Mouse (Mus musculus): ENCODE measurements around the gene Tcl1b1. TPM values are rescaled to one million over a fixed set of nuclear protein-coding genes. Genes with fewer than 3 reads are reported as not detected.
"Not testable (repeated sequence)": the region's sequence is repeated elsewhere in the genome, so short reads cannot be mapped to it uniquely, and the experiment has no call there.

Tcl1b1 gene
- not detected in 2 replicates for polyA plus RNA-seq (2015; fragmentation: Nextera tagmentation; extraction: Ambion mirVana)

GRCm38 (mm10) chr12:105159390-105159789, at the start of gene Tcl1b1:
TSS of gene Tcl1b1 (plus strand) at chr12:105159690.
- Histone ChIP-seq H3K4me1 (replicated peaks; ENCODE audit: control insufficient read depth, insufficient read depth, low read length) (no peaks in the 10 kb centered on the region), H3K27ac (ENCODE audit: low read length) (no peak within 1 kb of the TSS), H3K4me3 (replicated peaks; ENCODE audit: low read length) (no peak within 1 kb of the TSS), H3K36me3 (ENCODE audit: control insufficient read depth, insufficient read depth) (no peaks in the 10 kb centered on the region), H3K4me2 (ENCODE audit: low read length) (no peak within 1 kb of the TSS), H3K9ac (replicated peaks; ENCODE audit: low read depth, low read length) (no peak within 1 kb of the TSS), H3K9me3 (ENCODE audit: control insufficient read depth, low read length) (no peaks in the 10 kb centered on the region), H3K27me3 (replicated peaks; ENCODE audit: control insufficient read depth, insufficient read depth, low read length) (no peaks in the 10 kb centered on the region)
- WGBS: 86% methylated on average over 4 of the region's 4 CpGs
- no peak for ATAC-seq

DNA sequence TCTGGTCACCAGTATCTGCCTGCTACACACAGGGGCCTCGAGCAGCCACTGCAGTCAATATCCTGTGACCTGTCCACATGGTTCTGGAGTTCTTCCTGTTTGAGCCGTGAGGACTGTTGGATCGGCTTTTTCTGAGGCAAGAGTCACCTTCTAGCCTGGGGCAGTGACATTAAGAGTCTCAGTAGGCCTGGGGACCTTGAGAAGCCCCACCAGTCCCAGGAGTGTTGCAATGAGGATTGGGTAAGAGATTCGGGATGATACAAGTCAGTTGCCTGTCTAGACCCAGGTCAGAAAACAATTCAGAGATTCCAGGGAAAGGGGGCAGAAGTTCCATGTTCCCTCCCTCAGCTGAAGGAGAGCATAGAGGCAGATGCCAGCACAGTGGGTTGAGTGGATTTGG, 49.7 kb upstream of the Tcl1b1 start:
- no peak for ATAC-seq
- Histone ChIP-seq H3K9ac (replicated peaks; ENCODE audit: low read depth, low read length) (no peak overlapping the region), H3K36me3 (ENCODE audit: control insufficient read depth, insufficient read depth) (no peaks in the 10 kb centered on the region), H3K27ac (ENCODE audit: low read length) (no peak overlapping the region), H3K4me3 (replicated peaks; ENCODE audit: low read length) (no peak overlapping the region), H3K4me2 (ENCODE audit: low read length) (no peak overlapping the region), H3K9me3 (ENCODE audit: control insufficient read depth, low read length) (no peaks in the 10 kb centered on the region), H3K27me3 (replicated peaks; ENCODE audit: control insufficient read depth, insufficient read depth, low read length) (no peaks in the 10 kb centered on the region), H3K4me1 (replicated peaks; ENCODE audit: control insufficient read depth, insufficient read depth, low read length) (peaks cover 8% of the 10 kb centered on the region)
- WGBS: 75% methylated on average over 4 of the region's 4 CpGs

DNA sequence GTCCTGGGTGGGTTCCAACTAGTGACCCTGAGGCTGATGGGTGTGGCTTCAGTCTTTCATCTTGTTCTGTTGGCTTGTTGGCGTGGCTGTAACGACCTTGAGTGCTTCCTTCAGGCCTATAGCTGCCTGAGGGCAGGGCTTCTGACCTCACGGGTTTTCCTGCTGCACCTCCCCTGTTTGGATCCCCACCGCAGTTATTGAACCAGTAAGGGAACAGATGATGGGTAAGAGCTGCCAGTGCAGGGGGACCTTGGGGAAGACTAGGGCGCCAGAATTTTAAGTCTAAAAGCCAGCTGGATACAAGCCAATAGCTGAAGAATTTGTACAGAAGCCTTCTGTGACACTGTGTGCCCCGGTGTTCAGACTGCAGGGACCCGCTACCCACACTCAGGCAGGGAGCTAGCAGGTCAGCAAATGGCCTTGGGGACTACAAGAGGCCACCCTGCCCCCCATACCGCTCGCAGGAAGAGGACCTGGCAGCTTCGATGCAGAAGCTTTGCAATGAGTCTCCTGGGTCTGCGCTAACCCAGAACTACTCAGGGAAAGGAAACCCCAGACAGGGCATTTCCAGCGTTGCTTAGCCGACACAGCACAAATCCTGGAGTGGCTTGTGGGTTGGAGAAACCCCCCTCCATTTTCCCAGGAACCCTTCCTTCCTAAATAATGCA, 47.0 kb upstream of the Tcl1b1 start:
- H3K4me3 ChIP-seq (replicated peaks; ENCODE audit: low read length): no peak overlapping the region
- peaks cover 8% of the 10 kb centered on the region for H3K4me1 ChIP-seq (replicated peaks; ENCODE audit: control insufficient read depth, insufficient read depth, low read length)
- no peaks in the 10 kb centered on the region for H3K36me3 ChIP-seq (ENCODE audit: control insufficient read depth, insufficient read depth)
- no peak overlapping the region for H3K27ac ChIP-seq (ENCODE audit: low read length)
- no peak for ATAC-seq
- no peak overlapping the region for H3K4me2 ChIP-seq (ENCODE audit: low read length)
- H3K27me3 ChIP-seq (replicated peaks; ENCODE audit: control insufficient read depth, insufficient read depth, low read length): no peaks in the 10 kb centered on the region
- WGBS: 51% methylated on average over 13 of the region's 13 CpGs
- no peak overlapping the region for H3K9ac ChIP-seq (replicated peaks; ENCODE audit: low read depth, low read length)
- H3K9me3 ChIP-seq (ENCODE audit: control insufficient read depth, low read length): no peaks in the 10 kb centered on the region

GRCm38 (mm10) chr12:105116648-105117047, 42.8 kb upstream of the Tcl1b1 start:
- no peak overlapping the region for H3K9ac ChIP-seq (replicated peaks; ENCODE audit: low read depth, low read length)
- no peak overlapping the region for H3K4me3 ChIP-seq (replicated peaks; ENCODE audit: low read length)
- no peaks in the 10 kb centered on the region for H3K27me3 ChIP-seq (replicated peaks; ENCODE audit: control insufficient read depth, insufficient read depth, low read length)
- H3K4me1 ChIP-seq (replicated peaks; ENCODE audit: control insufficient read depth, insufficient read depth, low read length): peaks cover 8% of the 10 kb centered on the region
- WGBS: 96% methylated on average over 1 of the region's 1 CpGs
- no peaks in the 10 kb centered on the region for H3K36me3 ChIP-seq (ENCODE audit: control insufficient read depth, insufficient read depth)
- H3K27ac ChIP-seq (ENCODE audit: low read length): no peak overlapping the region
- no peak for ATAC-seq
- no peaks in the 10 kb centered on the region for H3K9me3 ChIP-seq (ENCODE audit: control insufficient read depth, low read length)
- H3K4me2 ChIP-seq (ENCODE audit: low read length): no peak overlapping the region

GRCm38 (mm10) chr12:105125362-105125761, 34.1 kb upstream of the Tcl1b1 start:
- Histone ChIP-seq H3K4me2 (ENCODE audit: low read length) (no peak overlapping the region), H3K36me3 (ENCODE audit: control insufficient read depth, insufficient read depth) (no peaks in the 10 kb centered on the region), H3K9ac (replicated peaks; ENCODE audit: low read depth, low read length) (no peak overlapping the region), H3K4me1 (replicated peaks; ENCODE audit: control insufficient read depth, insufficient read depth, low read length) (no peaks in the 10 kb centered on the region), H3K27me3 (replicated peaks; ENCODE audit: control insufficient read depth, insufficient read depth, low read length) (no peaks in the 10 kb centered on the region), H3K4me3 (replicated peaks; ENCODE audit: low read length) (no peak overlapping the region), H3K27ac (ENCODE audit: low read length) (no peak overlapping the region), H3K9me3 (ENCODE audit: control insufficient read depth, low read length) (no peaks in the 10 kb centered on the region)
- no peak for ATAC-seq
- whole genome bisulfite sequencing: 82% methylated on average over 6 of the region's 6 CpGs

DNA sequence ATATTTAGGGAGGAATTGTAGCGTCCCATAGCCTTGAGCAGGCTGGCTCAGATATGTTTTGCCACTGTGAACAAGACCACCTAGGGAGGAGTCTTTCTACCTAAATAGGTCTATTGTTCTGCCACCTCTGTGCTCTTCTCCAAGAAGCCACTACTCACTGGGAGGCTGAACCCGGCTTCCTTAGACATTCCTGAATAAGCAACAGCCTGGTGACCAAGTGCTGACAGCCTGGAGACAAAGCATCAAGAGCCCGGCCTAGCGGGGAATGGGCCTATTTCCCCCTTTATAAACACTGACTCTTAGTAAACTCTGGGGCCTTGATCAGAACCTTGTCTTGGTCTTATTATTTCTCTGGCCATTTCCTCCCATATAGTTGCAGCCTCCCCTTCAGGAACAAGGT, 33.0 kb upstream of the Tcl1b1 start:
- Histone ChIP-seq H3K4me3 (replicated peaks; ENCODE audit: low read length) (no peak overlapping the region), H3K9me3 (ENCODE audit: control insufficient read depth, low read length) (no peaks in the 10 kb centered on the region), H3K27ac (ENCODE audit: low read length) (no peak overlapping the region), H3K27me3 (replicated peaks; ENCODE audit: control insufficient read depth, insufficient read depth, low read length) (no peaks in the 10 kb centered on the region), H3K4me1 (replicated peaks; ENCODE audit: control insufficient read depth, insufficient read depth, low read length) (no peaks in the 10 kb centered on the region), H3K9ac (replicated peaks; ENCODE audit: low read depth, low read length) (no peak overlapping the region), H3K36me3 (ENCODE audit: control insufficient read depth, insufficient read depth) (no peaks in the 10 kb centered on the region), H3K4me2 (ENCODE audit: low read length) (no peak overlapping the region)
- WGBS: 43% methylated on average over 4 of the region's 4 CpGs
- ATAC-seq: no peak

DNA sequence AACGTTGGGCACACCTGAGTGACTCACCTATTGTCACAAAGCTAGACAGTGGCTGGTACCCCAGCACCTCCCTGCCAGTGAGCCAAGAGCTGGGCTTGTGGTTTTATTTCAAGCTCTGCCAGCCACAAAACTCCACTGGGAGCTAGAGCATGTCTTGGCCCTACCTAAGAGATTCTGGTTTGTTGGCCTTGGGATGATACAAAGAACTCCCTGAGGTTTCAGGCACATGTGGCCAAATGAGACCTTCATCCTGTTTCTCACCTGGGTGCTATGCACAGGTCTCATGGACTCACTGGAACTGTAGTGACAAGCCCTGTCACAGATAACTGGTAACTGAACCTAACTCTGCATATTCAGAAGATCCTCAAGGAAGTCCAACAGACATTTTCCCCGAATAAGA, 31.9 kb upstream of the Tcl1b1 start:
- WGBS: 87% methylated on average over 2 of the region's 2 CpGs
- H3K9me3 ChIP-seq (ENCODE audit: control insufficient read depth, low read length): no peaks in the 10 kb centered on the region
- no peaks in the 10 kb centered on the region for H3K36me3 ChIP-seq (ENCODE audit: control insufficient read depth, insufficient read depth)
- no peaks in the 10 kb centered on the region for H3K4me1 ChIP-seq (replicated peaks; ENCODE audit: control insufficient read depth, insufficient read depth, low read length)
- no peak overlapping the region for H3K9ac ChIP-seq (replicated peaks; ENCODE audit: low read depth, low read length)
- no peak for ATAC-seq
- no peaks in the 10 kb centered on the region for H3K27me3 ChIP-seq (replicated peaks; ENCODE audit: control insufficient read depth, insufficient read depth, low read length)
- no peak overlapping the region for H3K4me3 ChIP-seq (replicated peaks; ENCODE audit: low read length)
- no peak overlapping the region for H3K4me2 ChIP-seq (ENCODE audit: low read length)
- no peak overlapping the region for H3K27ac ChIP-seq (ENCODE audit: low read length)

DNA sequence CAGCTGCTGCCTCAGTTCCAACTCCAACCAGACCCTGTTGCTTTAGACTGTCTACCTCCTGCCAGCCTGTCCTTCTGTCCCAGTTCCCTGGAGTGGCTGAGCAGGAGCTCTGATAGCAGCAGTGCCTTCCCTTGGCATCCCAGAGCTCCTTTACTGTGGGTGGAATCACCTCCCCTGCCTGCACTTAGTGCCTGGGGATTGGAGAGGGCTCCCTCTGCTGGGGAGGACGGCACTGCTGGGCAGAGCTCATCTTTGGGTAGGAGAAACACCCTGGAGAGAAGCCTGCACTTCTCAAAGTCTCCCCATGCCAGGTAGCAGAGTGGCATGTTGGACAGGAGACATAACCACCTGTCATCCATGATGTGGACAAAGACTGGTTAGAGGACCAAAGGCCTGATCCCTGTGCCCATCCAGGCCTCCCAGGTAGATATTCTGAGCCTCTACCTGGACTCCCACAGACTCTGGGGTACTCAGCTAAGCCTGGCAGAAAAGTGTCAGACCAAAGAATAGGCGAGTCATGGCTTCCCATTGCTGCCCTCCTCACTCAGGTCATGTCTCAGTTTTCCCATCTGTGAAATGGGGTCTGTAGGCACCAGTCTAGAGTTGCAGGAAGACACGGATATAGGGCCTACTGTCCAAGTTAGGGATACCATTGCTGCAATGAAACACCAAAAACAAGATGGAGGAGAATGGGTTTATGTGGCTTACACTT, 29.8 kb upstream of the Tcl1b1 start:
- not testable (repeated sequence) for H3K4me1 ChIP-seq (replicated peaks; ENCODE audit: control insufficient read depth, insufficient read depth, low read length); H3K36me3 ChIP-seq (ENCODE audit: control insufficient read depth, insufficient read depth); H3K4me3 ChIP-seq (replicated peaks; ENCODE audit: low read length); H3K4me2 ChIP-seq (ENCODE audit: low read length); H3K9me3 ChIP-seq (ENCODE audit: control insufficient read depth, low read length); H3K9ac ChIP-seq (replicated peaks; ENCODE audit: low read depth, low read length); H3K27ac ChIP-seq (ENCODE audit: low read length); ATAC-seq; H3K27me3 ChIP-seq (replicated peaks; ENCODE audit: control insufficient read depth, insufficient read depth, low read length)
- 60% methylated on average over 3 of the region's 3 CpGs for WGBS

- H3K4me1 ChIP-seq (replicated peaks; ENCODE audit: control insufficient read depth, insufficient read depth, low read length); H3K27ac ChIP-seq (ENCODE audit: low read length); H3K4me3 ChIP-seq (replicated peaks; ENCODE audit: low read length); H3K27me3 ChIP-seq (replicated peaks; ENCODE audit: control insufficient read depth, insufficient read depth, low read length); H3K36me3 ChIP-seq (ENCODE audit: control insufficient read depth, insufficient read depth); ATAC-seq; H3K4me2 ChIP-seq (ENCODE audit: low read length); H3K9ac ChIP-seq (replicated peaks; ENCODE audit: low read depth, low read length); H3K9me3 ChIP-seq (ENCODE audit: control insufficient read depth, low read length): not testable (repeated sequence)
- WGBS: 69% methylated on average over 2 of the region's 2 CpGs
Observed at GRCm38 (mm10) chr12:105134167-105134566, 25.3 kb upstream of the Tcl1b1 start.
